Mouse (Mus musculus): ENCODE results near the gene Ncoa6. TPM values are rescaled to one million over a fixed set of nuclear protein-coding genes. Genes with fewer than 3 reads are reported as not detected.

Ncoa6 gene
- total RNA-seq (2023), result 10 to 100 TPM; 59.1 to 63.8 TPM

GRCm38 (mm10) chr2:155473570-155474088 is at the start of gene Ncoa6:
Gene Ncoa6, minus strand, starts transcription at chr2:155473894.

GRCm38 (mm10) chr2:155517455-155518423 is 44.0 kb upstream of the Ncoa6 start, which contains the start of the genes Acss2 and Ggt7:
Gene Acss2, plus strand, starts transcription at chr2:155517948.
Gene Ggt7, minus strand, starts transcription at chr2:155518237.

GRCm38 (mm10) chr2:155380261-155381059 is 93.2 kb downstream of the Ncoa6 start, which contains the start of gene Trp53inp2:
Gene Trp53inp2, plus strand, starts transcription at chr2:155381059.

DNA sequence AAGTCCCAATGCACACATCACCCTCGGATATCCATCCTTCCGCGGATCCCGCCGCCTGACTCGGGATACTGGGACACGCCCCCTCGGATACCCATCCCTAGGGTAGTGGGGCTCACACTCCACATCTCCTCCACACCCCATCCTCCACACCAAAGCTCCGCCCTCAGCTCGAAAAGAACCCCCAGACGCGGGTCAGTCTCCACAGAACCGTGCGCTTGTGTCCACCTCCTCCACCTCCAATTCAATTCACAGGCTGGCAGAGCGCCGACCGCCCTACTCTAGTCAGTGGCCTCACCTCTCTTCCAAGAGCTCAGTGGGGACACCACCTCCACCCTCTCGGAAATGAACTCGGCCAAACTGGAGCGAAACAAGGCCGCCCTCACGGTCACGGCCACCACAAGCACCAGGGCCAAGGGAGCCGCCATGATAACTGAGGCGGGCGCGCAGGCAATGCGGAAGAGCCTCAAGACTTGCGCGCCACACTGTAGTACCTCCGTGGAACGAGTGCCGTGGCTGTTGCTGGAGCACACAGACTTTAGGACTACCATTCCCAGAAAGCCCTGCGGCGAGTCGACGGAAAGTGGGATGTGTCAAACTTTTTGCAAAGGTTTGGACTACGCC is 116.6 kb downstream of the Ncoa6 start, which contains the start of gene Pigu:
Gene Pigu (minus strand): TSS at position 460 of the 621 bp plus-strand sequence.

Other genes with a start within 250 kb of the Ncoa6 start
- 10 to 100 TPM; 88.0 to 93.9 TPM for gene Dynlrb1, start 237.4 kb downstream of the Ncoa6 start, total RNA-seq (2023)
- gene Map1lc3a, start 197.6 kb downstream of the Ncoa6 start, total RNA-seq (2023), result 10 to 100 TPM; 31.1 to 35.4 TPM
- gene Pigu, start 116.5 kb downstream of the Ncoa6 start, total RNA-seq (2023), result 10 to 100 TPM; 18.6 to 19.7 TPM
- gene Trp53inp2, start 92.8 kb downstream of the Ncoa6 start, total RNA-seq (2023), result 100 to 1,000 TPM; 265 to 287 TPM
- gene Acss2, start 44.1 kb upstream of the Ncoa6 start, total RNA-seq (2023), result 1 to 10 TPM; 6.8 to 8.1 TPM
- gene Ggt7, start 44.3 kb upstream of the Ncoa6 start, total RNA-seq (2023), result not detected
- 10 to 100 TPM; 10.1 to 11.1 TPM for gene Gss, start 118.9 kb upstream of the Ncoa6 start, total RNA-seq (2023)
- not detected for gene Myh7b, start 137.3 kb upstream of the Ncoa6 start, total RNA-seq (2023)
- gene Trpc4ap, start 218.5 kb upstream of the Ncoa6 start, total RNA-seq (2023), result 100 to 1,000 TPM; 127 to 136 TPM

Data from neutrophil, adult 83 days (primary cell).